Mouse (Mus musculus) urinary bladder, postnatal 10 days (tissue): ENCODE results near the gene Sqstm1.

Experiments
- DNase-seq: peaks from one replicate; pipeline ENCODE4 v3.0.0; 2022; ENCODE audit warnings: low spot score

Gene Sqstm1

GRCm38 (mm10) chr11:50210505-50211151 lies at the start of gene Sqstm1, which contains the start of gene Mgat4b:
Gene Sqstm1, minus strand, starts transcription at chr11:50210827.
Gene Mgat4b, plus strand, starts transcription at chr11:50210890.
- DNase-seq, result peak; percentile 65

GRCm38 (mm10) chr11:50258310-50258709 lies 47.7 kb upstream of the Sqstm1 start:
- no peak for DNase-seq

- no peak for DNase-seq
Measured at GRCm38 (mm10) chr11:50256615-50257014, 46.0 kb upstream of the Sqstm1 start.

GRCm38 (mm10) chr11:50254010-50254580 lies 43.5 kb upstream of the Sqstm1 start:
- DNase-seq, result no peak

DNA sequence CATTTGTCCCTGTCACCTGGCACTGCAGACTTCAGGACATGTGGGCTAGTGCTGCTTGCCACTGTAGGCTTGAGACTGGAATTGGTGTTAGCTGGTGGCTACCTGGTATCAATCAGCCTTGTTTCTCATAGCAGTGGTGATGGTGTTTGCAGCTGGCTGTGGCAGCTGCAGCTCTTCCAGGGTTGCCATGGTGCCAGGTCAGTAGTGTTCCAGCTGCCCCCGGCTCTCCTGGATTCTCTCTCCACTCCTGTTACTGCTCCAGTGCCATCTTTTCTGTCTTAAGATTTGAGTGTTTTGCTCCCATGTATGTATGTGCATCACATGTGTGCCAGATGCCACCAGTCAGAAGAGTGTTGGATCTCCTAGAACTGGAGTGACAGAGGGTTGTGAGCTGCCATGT lies 42.8 kb upstream of the Sqstm1 start:
- no peak for DNase-seq

- DNase-seq, result no peak
Measured at GRCm38 (mm10) chr11:50252684-50253265, 42.1 kb upstream of the Sqstm1 start.

DNA sequence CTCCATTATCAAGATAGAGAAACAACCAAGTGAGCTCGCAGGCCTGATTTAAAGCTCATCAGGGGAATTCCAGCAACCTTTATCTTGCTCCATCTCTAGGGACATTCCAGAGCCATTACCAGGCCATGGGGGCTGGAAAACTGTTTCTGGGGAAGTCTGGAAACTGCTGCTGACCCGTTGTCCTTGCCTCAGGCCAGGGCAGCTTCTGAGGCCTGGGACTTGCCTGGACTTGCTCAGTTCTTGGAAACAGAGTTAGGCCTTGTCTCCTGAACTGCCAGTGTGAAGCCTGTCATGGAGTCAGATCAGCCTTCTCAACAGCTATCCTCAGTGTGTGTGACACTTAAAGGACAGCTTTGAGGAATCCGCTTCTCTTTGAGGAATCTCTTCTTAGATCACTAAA lies 41.5 kb upstream of the Sqstm1 start:
- DNase-seq, result no peak

GRCm38 (mm10) chr11:50248473-50249171 lies 38.0 kb upstream of the Sqstm1 start:
- DNase-seq, result no peak

- no peak for DNase-seq
Measured at GRCm38 (mm10) chr11:50245269-50245668, 34.6 kb upstream of the Sqstm1 start.

GRCm38 (mm10) chr11:50243926-50244325 lies 33.3 kb upstream of the Sqstm1 start:
- DNase-seq, result no peak

- DNase-seq, result no peak
Measured at GRCm38 (mm10) chr11:50240235-50240911, 29.7 kb upstream of the Sqstm1 start.

GRCm38 (mm10) chr11:50238821-50239791 lies 28.5 kb upstream of the Sqstm1 start:
- no peak for DNase-seq

DNA sequence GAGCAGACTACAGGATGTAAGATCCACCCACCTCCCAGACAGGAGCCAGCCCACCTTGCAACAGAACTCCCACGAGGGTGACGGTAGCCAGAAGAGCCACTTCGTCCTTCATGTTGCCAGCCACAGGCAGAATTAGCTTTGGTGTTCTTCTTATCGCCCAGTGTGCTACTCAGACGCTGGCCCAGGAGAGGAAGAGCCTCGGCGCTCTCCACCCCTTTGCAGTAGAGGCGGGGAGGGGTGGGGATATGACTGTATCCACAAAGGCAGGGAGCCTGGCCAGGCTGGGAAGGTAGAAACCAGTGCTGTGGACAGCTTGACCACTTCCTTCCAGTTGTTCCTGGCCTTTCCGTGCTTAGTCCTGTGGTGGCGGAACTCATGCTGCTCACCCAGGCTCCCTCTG lies 27.7 kb upstream of the Sqstm1 start, which contains the start of gene Ltc4s:
TSS of gene Ltc4s (minus strand) at position 293 of the 400 bp plus-strand sequence.
- no peak for DNase-seq

DNA sequence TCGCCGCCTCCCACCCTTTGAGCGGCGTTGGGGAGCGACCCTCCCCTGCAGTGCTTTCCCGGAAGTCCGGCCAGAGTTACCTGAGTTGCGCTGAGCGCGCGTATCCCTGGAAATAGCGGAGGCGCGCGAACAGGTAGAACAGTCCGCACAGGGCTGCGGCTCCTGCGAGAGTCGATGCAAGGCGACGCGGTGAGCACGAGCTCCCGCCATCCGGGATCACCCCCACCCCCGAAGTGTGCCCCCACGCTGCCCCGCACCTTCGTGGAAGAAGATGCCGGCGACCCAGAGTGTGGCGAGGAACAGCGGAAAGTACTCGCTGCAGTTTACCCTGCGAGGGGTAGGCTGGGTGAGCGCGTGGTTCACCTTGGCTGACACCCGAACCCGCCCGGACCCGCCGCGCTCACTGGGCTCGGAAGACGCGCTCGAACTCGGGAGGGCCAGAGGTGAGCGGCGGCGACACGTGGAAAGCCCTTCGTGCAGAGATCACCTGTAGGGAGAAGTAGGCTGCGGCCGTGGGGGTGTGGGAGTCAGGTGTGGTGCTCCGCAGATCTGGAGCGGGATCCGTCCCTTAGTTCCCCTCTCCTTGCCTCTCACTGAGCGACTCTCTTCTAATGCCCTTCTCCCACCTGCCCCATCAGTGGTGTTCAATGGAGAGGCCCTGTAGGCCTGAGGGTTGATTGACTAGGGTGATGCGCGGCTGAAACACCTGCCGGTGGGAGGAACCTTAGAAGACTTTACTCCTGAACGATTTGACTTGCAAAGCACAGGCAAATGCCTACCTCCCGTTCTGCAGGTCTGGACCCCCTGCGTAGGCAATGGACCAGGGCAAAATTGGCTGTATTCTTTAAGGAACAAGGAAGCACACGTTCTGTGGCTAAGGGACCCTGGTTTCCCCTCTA lies 26.6 kb upstream of the Sqstm1 start:
- DNase-seq, result no peak

GRCm38 (mm10) chr11:50236540-50236936 lies 25.9 kb upstream of the Sqstm1 start:
- DNase-seq, result peak; percentile 54

DNA sequence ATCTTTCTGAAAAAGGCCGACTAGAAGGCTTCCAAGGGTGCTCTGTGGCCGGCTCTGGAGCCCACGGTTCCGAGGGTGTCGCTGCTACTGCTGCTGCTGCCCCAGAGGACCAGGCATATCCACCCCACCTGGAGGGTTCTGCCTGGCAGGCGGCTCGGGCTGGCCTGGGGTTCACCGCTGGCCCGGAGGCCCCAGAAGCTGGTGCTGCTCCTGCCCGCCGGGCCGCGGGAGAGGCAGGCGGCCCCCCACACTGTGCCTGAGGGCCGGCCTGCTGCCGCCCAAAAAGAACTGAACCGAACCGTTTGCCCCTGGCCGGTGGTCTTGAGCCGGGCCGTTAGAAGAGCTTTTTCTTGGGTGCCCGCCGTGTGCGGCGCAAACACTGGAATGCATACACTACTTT lies 24.0 kb upstream of the Sqstm1 start:
- DNase-seq, result no peak

- no peak for DNase-seq
Measured at GRCm38 (mm10) chr11:50233993-50234392, 23.4 kb upstream of the Sqstm1 start.

DNA sequence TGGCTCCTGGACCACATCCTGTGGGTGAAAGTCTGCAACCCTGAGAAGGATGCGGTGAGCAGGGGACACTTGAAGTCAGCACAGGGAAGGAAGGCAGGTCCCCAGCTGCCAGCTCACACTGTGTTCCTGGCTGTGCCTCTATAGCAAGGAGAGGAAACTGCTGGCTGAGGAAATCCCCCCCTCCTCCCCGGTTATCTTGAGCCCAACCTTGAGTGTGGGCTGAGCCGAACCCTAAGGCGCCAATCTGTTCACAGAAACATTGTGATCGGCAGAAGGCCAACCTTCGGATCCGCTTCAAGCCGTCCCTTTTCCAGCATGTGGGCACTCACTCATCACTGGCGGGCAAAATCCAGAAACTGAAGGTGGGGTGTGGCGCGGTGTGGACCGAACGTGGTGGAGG lies 22.4 kb upstream of the Sqstm1 start:
- no peak for DNase-seq

- DNase-seq, result no peak
Measured at GRCm38 (mm10) chr11:50231411-50231810, 20.8 kb upstream of the Sqstm1 start.
